ENCODE assay signal across 8 mouse cellular contexts in the genomic region with DNA sequence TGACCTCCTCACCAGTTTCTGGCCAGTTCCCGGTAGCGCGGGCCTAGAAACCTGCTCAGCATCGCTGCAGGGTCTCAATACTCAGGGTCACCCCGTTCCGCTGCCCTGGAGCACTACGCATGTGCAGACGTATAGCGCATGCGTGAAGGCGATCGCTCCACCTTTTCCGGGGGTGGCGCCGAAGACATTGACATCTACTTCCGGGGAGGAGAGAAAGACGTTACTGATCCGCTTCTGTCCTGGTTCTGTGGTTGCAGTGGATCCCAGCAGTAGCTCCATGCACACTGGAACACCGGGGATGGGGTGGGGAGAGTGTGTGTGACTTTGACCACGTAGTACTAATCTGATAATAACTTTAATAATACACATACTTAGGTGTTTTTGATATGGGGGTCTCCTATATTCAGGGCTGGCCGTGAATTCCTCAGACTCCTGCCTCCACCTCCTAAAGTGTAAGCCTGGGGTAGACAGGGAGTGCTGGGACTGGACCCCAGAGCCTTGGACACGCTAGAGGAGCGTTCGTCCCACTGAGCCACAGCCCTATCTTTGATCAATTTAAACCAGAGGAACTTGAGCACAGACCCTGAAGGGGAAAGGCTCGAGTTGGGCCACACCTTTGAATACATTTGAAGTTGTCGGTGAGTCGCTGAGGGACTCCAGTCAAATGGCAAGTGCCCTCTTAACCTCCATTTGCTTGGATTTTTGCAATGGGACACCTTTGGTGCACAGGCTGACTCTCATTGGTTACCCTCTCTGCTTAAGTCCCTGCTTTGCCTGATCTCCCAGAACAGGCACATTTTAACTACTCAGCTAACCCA. TPM values are rescaled to one million over a fixed set of nuclear protein-coding genes. Genes with fewer than 3 reads are reported as not detected.
DNase-seq lines count a peak whose midpoint lies in the region; ATAC-seq lines count a peak whose summit lies in the region.

Gene Uqcr11 (minus strand): TSS at position 147 of the 818 bp plus-strand sequence.

- peak within 1 kb of the TSS; percentile 84 for H3K9ac ChIP-seq in forebrain, embryonic 11.5 days (ENCODE audit: low read length)
- peak within 1 kb of the TSS; percentile 84 for H3K9ac ChIP-seq in heart, embryonic 16.5 days (ENCODE audit: low read length)
- peak within 1 kb of the TSS; percentile 85 for H3K9ac ChIP-seq in liver, embryonic 15.5 days
- peak within 1 kb of the TSS; percentile 87 for H3K9ac ChIP-seq in neural tube, embryonic 12.5 days

- peak; percentile 85 to 89 for DNase-seq in CD8-positive naive resting alpha-beta T cell, adult 2 months (ENCODE audit: low read depth in 2 of 2, low spot score in 2 of 2)
- peak; percentile 88 for DNase-seq in c-Kit-positive CD71-negative TER-119-negative erythroid progenitor cells, embryonic 14.5 days (ENCODE audit: low read depth)
- DNase-seq in forebrain, embryonic 11.5 days (ENCODE audit: low spot score) = peak; percentile 93
- DNase-seq in kidney, postnatal 36 days = peak; percentile 94
- DNase-seq in telencephalon, adult 2 months (ENCODE audit: low read depth, low spot score) = peak; percentile 91

- H3K4me2 ChIP-seq in forebrain, embryonic 11.5 days (ENCODE audit: low read depth, low read length, severe bottlenecking) = peak within 1 kb of the TSS; percentile 65
- peak within 1 kb of the TSS; percentile 74 for H3K4me2 ChIP-seq in heart, embryonic 16.5 days (ENCODE audit: low read depth, low read length)
- peak within 1 kb of the TSS; percentile 92 for H3K4me2 ChIP-seq in liver, embryonic 15.5 days
- peak within 1 kb of the TSS; percentile 81 for H3K4me2 ChIP-seq in neural tube, embryonic 12.5 days (replicated peaks)

- peak within 1 kb of the TSS; percentile 64; the same call in 1 of the 2 replicates for H3K27ac ChIP-seq in forebrain, embryonic 11.5 days (ENCODE audit: low read depth, low read length)
- peak within 1 kb of the TSS; percentile 75 for H3K27ac ChIP-seq in heart, embryonic 16.5 days (ENCODE audit: low read length)
- peak within 1 kb of the TSS; percentile 92 for H3K27ac ChIP-seq in liver, embryonic 15.5 days (replicated peaks)
- peak within 1 kb of the TSS; percentile 59 for H3K27ac ChIP-seq in neural tube, embryonic 12.5 days

- WGBS in forebrain, embryonic 11.5 days = 2% methylated on average over 27 of the region's 27 CpGs
- WGBS in heart, embryonic 16.5 days = under 1% methylated on average over 27 of the region's 27 CpGs
- under 1% methylated on average over 27 of the region's 27 CpGs for WGBS in liver, embryonic 15.5 days (ENCODE audit: insufficient replicate concordance)
- WGBS in neural tube, embryonic 12.5 days = 2% methylated on average over 27 of the region's 27 CpGs

- peak; percentile 72 for ATAC-seq in forebrain, embryonic 11.5 days (replicated peaks; ENCODE audit: low FRiP score)
- ATAC-seq in heart, embryonic 16.5 days (replicated peaks; ENCODE audit: extremely low read depth, insufficient read depth, low FRiP score) = peak; percentile 82
- ATAC-seq in liver, embryonic 15.5 days (ENCODE audit: insufficient read depth) = peak; percentile 78
- ATAC-seq in neural tube, embryonic 12.5 days (ENCODE audit: low FRiP score, low read depth) = peak; percentile 63

- H3K36me3 ChIP-seq in forebrain, embryonic 11.5 days (ENCODE audit: control insufficient read depth, insufficient read depth, low read length) = peaks cover 12% of the 10 kb centered on the region
- H3K36me3 ChIP-seq in heart, embryonic 16.5 days (ENCODE audit: control insufficient read depth, insufficient read depth) = peaks cover 37% of the 10 kb centered on the region
- H3K36me3 ChIP-seq in liver, embryonic 15.5 days (replicated peaks) = peaks cover 63% of the 10 kb centered on the region
- H3K36me3 ChIP-seq in neural tube, embryonic 12.5 days = peaks cover 47% of the 10 kb centered on the region

- H3K9me3 ChIP-seq in forebrain, embryonic 11.5 days (ENCODE audit: control insufficient read depth, low read length) = peaks cover 3% of the 10 kb centered on the region; the same call in 1 of the 2 replicates
- no peaks in the 10 kb centered on the region for H3K9me3 ChIP-seq in heart, embryonic 16.5 days (replicated peaks; ENCODE audit: control insufficient read depth, low read length)
- H3K9me3 ChIP-seq in liver, embryonic 15.5 days (replicated peaks) = 0 out of 2 replicates have a peak, but pooled peaks cover 2% of the 10 kb centered on the region
- no peaks in the 10 kb centered on the region for H3K9me3 ChIP-seq in neural tube, embryonic 12.5 days

- H3K4me3 ChIP-seq in forebrain, embryonic 11.5 days (ENCODE audit: low read depth, low read length) = peak within 1 kb of the TSS; percentile 81
- peak within 1 kb of the TSS; percentile 70 for H3K4me3 ChIP-seq in heart, embryonic 16.5 days (ENCODE audit: low read length)
- H3K4me3 ChIP-seq in liver, embryonic 15.5 days (replicated peaks) = peak within 1 kb of the TSS; percentile 92
- H3K4me3 ChIP-seq in neural tube, embryonic 12.5 days = peak within 1 kb of the TSS; percentile 88

- H3K4me1 ChIP-seq in forebrain, embryonic 11.5 days (replicated peaks; ENCODE audit: control insufficient read depth, insufficient read depth, low read length) = peaks cover 15% of the 10 kb centered on the region
- peaks cover 27% of the 10 kb centered on the region for H3K4me1 ChIP-seq in heart, embryonic 16.5 days (ENCODE audit: control insufficient read depth, insufficient read depth, low read length)
- peaks cover 52% of the 10 kb centered on the region for H3K4me1 ChIP-seq in liver, embryonic 15.5 days (replicated peaks)
- H3K4me1 ChIP-seq in neural tube, embryonic 12.5 days = peaks cover 23% of the 10 kb centered on the region

- H3K27me3 ChIP-seq in forebrain, embryonic 11.5 days (ENCODE audit: control insufficient read depth, insufficient read depth, low read length) = no peaks in the 10 kb centered on the region
- H3K27me3 ChIP-seq in heart, embryonic 16.5 days (ENCODE audit: control insufficient read depth, insufficient read depth, low read length) = no peaks in the 10 kb centered on the region
- H3K27me3 ChIP-seq in liver, embryonic 15.5 days = no peaks in the 10 kb centered on the region
- H3K27me3 ChIP-seq in neural tube, embryonic 12.5 days (replicated peaks) = no peaks in the 10 kb centered on the region

RNA-seq across cellular contexts. Expression of gene Uqcr11, which starts in this region (rescaled TPM):
- 430 and 504 TPM in 2 replicates for polyA plus RNA-seq in forebrain, embryonic 11.5 days (2014; fragmentation: Nextera tagmentation; extraction: Ambion mirVana)
- 1,492 and 1,877 TPM in 2 replicates for polyA plus RNA-seq in heart, embryonic 16.5 days (2015; fragmentation: Nextera tagmentation; extraction: Ambion mirVana)
- polyA plus RNA-seq in liver, embryonic 15.5 days (2015; fragmentation: Nextera tagmentation; extraction: Ambion mirVana) = 526 and 581 TPM in 2 replicates
- polyA plus RNA-seq in neural tube, embryonic 12.5 days (2016; fragmentation: Nextera tagmentation; extraction: Ambion mirVana) = 436 and 478 TPM in 2 replicates

Comparison
In these comparisons a context has a peak if more than half of its experiments do, and no peak if none do; other contexts are left out.
1. Peak in every context shown above with its lines: DNase-seq, ATAC-seq, H3K4me3 ChIP-seq and H3K27ac ChIP-seq.